Mouse (Mus musculus) liver, postnatal 0 days (tissue): ENCODE measurements at regions not wholly inside any gene's neighbourhood (a gene's known extent, or its start where the extent isn't known, plus 50 kb on each side); places are given as distances from the start of the nearest gene placed in this dataset.

ENCODE experiments used
- CTCF ChIP-seq: sonication (generic); IDR thresholded peaks from 2 replicates; pipeline ENCODE4 v1.5.1; 2016; ENCODE audit warnings: antibody characterized with exemption, low read depth
- EP300 ChIP-seq: IDR thresholded peaks from 2 replicates; pipeline ENCODE4 v1.6.1; 2016; ENCODE audit warnings: antibody characterized with exemption, low read depth, mild to moderate bottlenecking

GRCm38 (mm10) chr16:30457335-30457734 is 51.6 kb upstream of the Atp13a3 start:
- TF ChIP-seq CTCF (no peak), EP300 (no peak)
